Mouse (Mus musculus) CH12.LX (cell line): ENCODE measurements around the gene R3hdm2. TPM values are rescaled to one million over a fixed set of nuclear protein-coding genes. Genes with fewer than 3 reads are reported as not detected.

ENCODE experiments used
- DNase-seq: peaks from one replicate; pipeline ENCODE4 v3.0.0-alpha.2; 2013; ENCODE audit errors: extremely low read depth
- H3K27ac ChIP-seq: 2 replicates; pipeline ENCODE4 v1.5.1; 2012; ENCODE audit warnings: low read depth, mild to moderate bottlenecking, control low read depth, moderate library complexity; ENCODE audit not compliant: insufficient read depth
- H3K27me3 ChIP-seq: replicated peaks from 2 replicates; pipeline ENCODE3; 2012; ENCODE audit warnings: inconsistent platforms
- H3K36me3 ChIP-seq, 2 experiments: replicated peaks in 1 of 2; 2 replicates each; pipeline versions ENCODE3 to v1.6.1; 2012; ENCODE audit warnings: inconsistent platforms in 1 of 2, low read length in 1 of 2, mild to moderate bottlenecking in 1 of 2, mixed read lengths in 1 of 2, moderate library complexity in 1 of 2; ENCODE audit not compliant: control insufficient read depth in 1 of 2, insufficient read depth in 1 of 2
- H3K4me1 ChIP-seq, 2 experiments: 2 replicates each; pipeline ENCODE4 v1.6.1; 2012; ENCODE audit warnings: inconsistent platforms in 1 of 2, moderate library complexity in 1 of 2; ENCODE audit not compliant: insufficient read depth in 2 of 2, control insufficient read depth in 1 of 2
- H3K4me2 ChIP-seq: 2 replicates; pipeline ENCODE4 v1.6.1; 2012; ENCODE audit warnings: low read depth, mild to moderate bottlenecking, control low read depth; ENCODE audit not compliant: poor library complexity, insufficient read depth, severe bottlenecking
- H3K4me3 ChIP-seq, 3 experiments: fragments of 150-350 bp in 1 of 3; sonication (generic) in 1 of 3; replicated peaks in 1 of 3; 2 replicates each; pipeline versions ENCODE3 to v1.5.1; 2011 to 2012; ENCODE audit warnings: low read depth in 2 of 3, low read length in 2 of 3, mild to moderate bottlenecking in 2 of 3, moderate library complexity in 2 of 3, control low read depth in 1 of 3, improper control_type of control experiment in 1 of 3, inconsistent platforms in 1 of 3, mixed read lengths in 1 of 3; ENCODE audit not compliant: poor library complexity in 1 of 3
- H3K79me2 ChIP-seq: replicated peaks from 2 replicates; pipeline ENCODE4 v1.6.1; 2012; ENCODE audit warnings: mild to moderate bottlenecking, moderate library complexity; ENCODE audit not compliant: control insufficient read depth, poor library complexity, insufficient read depth, severe bottlenecking; ENCODE audit errors: extremely low read depth
- H3K9ac ChIP-seq: 2 replicates; pipeline ENCODE4 v1.6.1; 2012; ENCODE audit warnings: low read depth, mild to moderate bottlenecking, control low read depth, moderate library complexity; ENCODE audit not compliant: insufficient read depth
- H3K9me3 ChIP-seq: replicated peaks from 2 replicates; pipeline ENCODE3; 2012; ENCODE audit warnings: low read length, inconsistent platforms, mixed read lengths
- CHD2 ChIP-seq: IDR thresholded peaks from 2 replicates; pipeline ENCODE4 v1.6.1; 2011; ENCODE audit warnings: low read length, improper control_type of control experiment
- CTCF ChIP-seq, 2 experiments: IDR thresholded peaks in 1 of 2; conservative IDR thresholded peaks in 1 of 2; 2 replicates each; pipeline ENCODE4 v1.5.1; 2011 to 2012; ENCODE audit warnings: low read depth in 2 of 2, low read length in 2 of 2, improper control_type of control experiment in 1 of 2, inconsistent platforms in 1 of 2, mild to moderate bottlenecking in 1 of 2, moderate library complexity in 1 of 2
- ETS1 ChIP-seq: conservative IDR thresholded peaks from 2 replicates; pipeline ENCODE4 v1.6.1; 2012; ENCODE audit warnings: low read depth, mild to moderate bottlenecking, inconsistent platforms, low read length, improper control_type of control experiment, moderate library complexity
- JUN ChIP-seq: IDR thresholded peaks from 2 replicates; pipeline ENCODE4 v1.6.1; 2011; ENCODE audit warnings: low read depth, mild to moderate bottlenecking, low read length, improper control_type of control experiment, moderate library complexity; ENCODE audit not compliant: insufficient read depth
- MAZ ChIP-seq: IDR thresholded peaks from 2 replicates; pipeline ENCODE4 v1.6.1; 2012; ENCODE audit warnings: low read depth, mild to moderate bottlenecking, inconsistent platforms, low read length, improper control_type of control experiment, moderate library complexity
- MYC ChIP-seq: IDR thresholded peaks from 2 replicates; pipeline ENCODE4 v1.6.1; 2011; ENCODE audit warnings: low read depth, mild to moderate bottlenecking, improper control_type of control experiment, low read length
- NRF1 ChIP-seq: IDR thresholded peaks from 2 replicates; pipeline ENCODE4 v1.6.1; 2014; ENCODE audit warnings: low read depth, mild to moderate bottlenecking, inconsistent platforms, low read length, improper control_type of control experiment, moderate library complexity
- PAX5 ChIP-seq: IDR thresholded peaks from 2 replicates; pipeline ENCODE4 v1.6.1; 2012; ENCODE audit warnings: low read length, inconsistent platforms, mixed read lengths
- TBP ChIP-seq: conservative IDR thresholded peaks from 2 replicates; pipeline ENCODE4 v1.6.1; 2011; ENCODE audit warnings: low read depth, low read length, improper control_type of control experiment
- USF2 ChIP-seq: conservative IDR thresholded peaks from 2 replicates; pipeline ENCODE4 v1.6.1; 2011; ENCODE audit warnings: low read depth, low read length, improper control_type of control experiment
- ZC3H11A ChIP-seq: IDR thresholded peaks from 2 replicates; pipeline ENCODE4 v1.6.1; 2012; ENCODE audit warnings: low read depth, mild to moderate bottlenecking, inconsistent platforms, low read length, improper control_type of control experiment
- dilution Hi-C: fragments of 300-500 bp; cut with MboI; formaldehyde crosslinking; loops from 2 replicates; pipeline ENCODE4 v1.14.3; 2020; ENCODE audit warnings: low sequenced_read_pairs; ENCODE audit not compliant: extremely low pct_unique_long_range_greater_than_20kb, extremely low pct_ligation_motif_present
- in situ Hi-C: fragments of 300-500 bp; cut with MboI; formaldehyde crosslinking; loops from 3 replicates; pipeline ENCODE4 v1.14.3; 2019; ENCODE audit warnings: low sequenced_read_pairs, low pct_ligation_motif_present, low pct_unique_long_range_greater_than_20kb, mixed read lengths
- polyA plus RNA-seq: library from polyadenylated mRNA; unstranded; fragments of >175 nt; gene quantifications from 2 replicates; pipeline ENCODE4 v1.2.1, GENCODE M21; 2012; ENCODE audit warnings: low read depth; ENCODE audit not compliant: insufficient read length
- total RNA-seq, 2 experiments: library from RNA; depleted of rRNA; stranded (reverse); fragments of 300-350 nt in 1 of 2; fragments of >200 nt in 1 of 2; gene quantifications; 2 replicates each; pipeline ENCODE4 v1.2.3; 2012 to 2014

R3hdm2 gene
- total and polyA plus RNA-seq, 3 experiments = 7.0 to 23.6 (median 8.7) TPM

DNA sequence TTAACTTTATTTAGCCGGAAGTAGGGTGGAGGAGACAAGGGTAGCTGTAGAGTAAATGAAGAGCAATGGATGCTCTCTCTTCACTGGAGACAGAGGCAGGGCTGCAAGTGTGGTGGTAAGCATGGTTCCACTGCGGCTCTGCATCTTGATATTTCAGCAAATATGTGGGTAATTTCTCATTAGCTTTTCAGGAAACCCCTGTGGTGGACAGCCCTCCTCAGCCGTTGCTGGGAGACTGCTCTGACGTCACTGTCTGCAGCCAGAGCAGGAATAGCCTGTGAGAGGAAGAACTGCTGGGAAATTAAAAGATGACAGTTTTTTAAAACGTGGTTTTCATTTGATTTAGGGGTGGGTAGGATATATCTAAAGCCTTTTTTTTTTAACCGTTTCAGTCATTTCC, 41.9 kb downstream of the R3hdm2 start:
- Histone ChIP-seq H3K27me3 (no peaks in the 10 kb centered on the region), H3K27ac (no peak overlapping the region), H3K4me2 (no peak overlapping the region), H3K36me3 (peaks cover 3 to 13% of the 10 kb centered on the region in 2 experiments), H3K79me2 (no peaks in the 10 kb centered on the region), H3K9me3 (no peaks in the 10 kb centered on the region), H3K4me1 (peaks cover 2 to 33% of the 10 kb centered on the region in 2 experiments; a peak in 2 of 4 replicates), H3K9ac (no peak overlapping the region), H3K4me3 (no peak overlapping the region)
- no peak for TF ChIP-seq CTCF (conservative IDR thresholded peaks at IDR 0.05 in 1 of 2, IDR thresholded peaks at IDR 0.05 in 1 of 2; ENCODE audit: low read depth in 2 of 2, low read length in 2 of 2)
- no peak for TF ChIP-seq MYC
- TF ChIP-seq TBP = no peak
- TF ChIP-seq MAZ = no peak
- no peak for TF ChIP-seq PAX5
- no peak for TF ChIP-seq USF2
- dilution Hi-C loops = no loop called here
- in situ Hi-C loops = no loop called here
- no peak for DNase-seq

DNA sequence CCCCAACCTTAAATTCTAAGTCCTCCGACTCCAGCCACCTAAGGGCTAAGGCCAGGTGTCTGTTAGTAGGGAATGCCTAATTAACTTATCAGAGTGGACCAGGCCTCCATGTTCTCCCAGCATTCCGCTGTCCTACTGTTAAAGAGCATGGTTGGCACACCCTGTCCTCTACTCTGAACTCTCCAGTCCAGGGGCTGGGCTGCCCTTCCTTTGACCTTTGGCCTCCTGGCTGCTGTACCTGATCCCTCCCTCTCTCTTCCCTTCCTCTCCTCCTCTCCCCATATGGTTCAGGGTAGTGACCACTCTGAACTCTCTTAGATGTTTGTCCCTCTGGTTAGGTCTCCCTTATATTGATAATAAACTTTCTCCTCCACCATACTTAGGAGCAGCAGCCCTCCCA, 45.7 kb downstream of the R3hdm2 start:
- Histone ChIP-seq H3K9me3 (no peaks in the 10 kb centered on the region), H3K36me3 (peaks cover 0 to 11% of the 10 kb centered on the region in 2 experiments), H3K4me1 (peaks cover 0 to 44% of the 10 kb centered on the region in 2 experiments; a peak in 2 of 4 replicates), H3K27me3 (no peaks in the 10 kb centered on the region), H3K4me2 (no peak overlapping the region), H3K4me3 (no peak overlapping the region)
- TF ChIP-seq MAZ (no peak), ZC3H11A (no peak), TBP (no peak), NRF1 (no peak)
- TF ChIP-seq, all 38 proteins: peak for 0
- Histone ChIP-seq H3K79me2 (no peaks in the 10 kb centered on the region), H3K27ac (no peak overlapping the region), H3K9ac (no peak overlapping the region)
- DNase-seq = no peak
- in situ Hi-C loops = no loop called here
- dilution Hi-C loops = no loop called here

DNA sequence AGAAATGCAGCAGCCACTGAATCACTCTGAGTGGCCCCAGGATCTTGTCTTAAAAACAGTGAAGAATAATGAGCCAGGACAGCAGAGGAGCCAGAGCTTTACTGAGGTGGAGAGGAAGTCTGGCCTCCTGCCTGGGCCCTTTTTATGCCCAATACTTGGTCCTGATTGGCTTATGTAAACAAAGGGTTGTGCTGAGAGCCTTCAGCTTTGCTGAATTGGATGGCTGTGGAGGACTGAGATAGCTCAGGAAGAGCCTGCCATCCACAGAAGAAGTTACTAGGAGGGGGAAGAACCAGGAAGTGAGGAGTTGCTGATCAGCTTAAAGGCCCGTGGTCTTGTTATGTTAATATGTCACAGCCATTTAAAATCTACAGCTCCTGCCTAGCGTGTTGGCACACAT, 46.5 kb downstream of the R3hdm2 start:
- TF ChIP-seq JUN (no peak), ETS1 (no peak), CHD2 (no peak)
- H3K79me2 ChIP-seq = no peaks in the 10 kb centered on the region
- no peaks in the 10 kb centered on the region for H3K27me3 ChIP-seq
- peaks cover 0 to 15% of the 10 kb centered on the region in 2 experiments for H3K36me3 ChIP-seq
- peaks cover 0 to 36% of the 10 kb centered on the region in 2 experiments; a peak in 2 of 4 replicates for H3K4me1 ChIP-seq
- DNase-seq = peak; percentile 12
- no peak overlapping the region for H3K4me3 ChIP-seq
- in situ Hi-C loops (no loop called here), dilution Hi-C loops (no loop called here)
- no peak overlapping the region for H3K27ac ChIP-seq
- no peak overlapping the region for H3K4me2 ChIP-seq
- H3K9ac ChIP-seq = no peak overlapping the region
- no peaks in the 10 kb centered on the region for H3K9me3 ChIP-seq
